9 mouse cellular contexts compared by ENCODE assay signal in the genomic region with DNA sequence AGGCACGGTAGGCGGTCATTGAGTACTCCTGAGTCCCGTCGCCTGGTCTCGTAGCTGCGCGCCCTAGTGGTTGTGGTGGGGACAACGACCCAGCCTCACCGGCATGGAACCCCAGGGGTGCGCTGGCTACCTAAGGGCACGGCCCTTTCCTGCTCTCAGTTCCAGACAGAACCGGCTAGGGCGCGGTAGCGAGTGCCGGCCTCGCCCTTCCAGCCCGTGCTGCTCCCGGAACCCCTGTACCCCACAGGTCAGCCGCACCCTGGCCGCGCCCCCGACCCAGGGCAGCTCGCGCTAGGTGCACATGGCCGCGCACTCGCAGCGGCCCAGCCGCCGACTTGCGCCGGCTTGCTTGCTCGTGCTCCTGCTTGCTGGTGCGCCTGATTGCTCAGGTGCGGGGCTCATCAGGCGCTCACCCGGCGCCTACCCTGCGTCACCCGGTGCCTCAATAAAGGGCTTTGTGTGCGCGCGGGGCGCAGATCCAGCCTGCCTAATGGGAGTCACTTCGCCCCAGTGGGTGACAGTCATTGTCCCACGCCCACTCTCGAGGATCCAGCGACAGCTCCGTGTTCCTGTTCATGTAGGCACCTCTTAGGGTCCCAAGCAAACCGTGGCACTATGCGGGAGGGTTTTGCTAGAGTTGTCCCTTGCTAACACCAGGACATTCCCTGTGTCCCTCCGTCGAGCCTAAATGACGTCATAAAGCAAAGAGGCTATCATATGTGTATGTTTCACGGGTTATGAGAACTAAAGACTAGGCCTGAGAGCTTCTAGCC. TPM values are rescaled to one million over a fixed set of nuclear protein-coding genes. Genes with fewer than 3 reads are reported as not detected.
DNase-seq lines count a peak whose midpoint lies in the region; ATAC-seq lines count a peak whose summit lies in the region.
"Had no signal": no experiment of that assay in that cellular context is flagged by ENCODE, and none has a peak within 500 bp of the region (broad histone marks: within the 10 kb centered on the region; RNA-seq: fewer than 3 reads in every experiment).

1700016H13Rik (minus strand) TSS at position 665 of the 773 bp plus-strand sequence.

- H3K27ac ChIP-seq in limb, embryonic 10.5 days, result peak within 1 kb of the TSS; percentile 85
- peak within 1 kb of the TSS; percentile 82 for H3K27ac ChIP-seq in midbrain, embryonic 10.5 days (replicated peaks)

- peaks cover 12% of the 10 kb centered on the region for H3K27me3 ChIP-seq in limb, embryonic 10.5 days (ENCODE audit: low read depth, poor library complexity, severe bottlenecking)
- H3K27me3 ChIP-seq in midbrain, embryonic 10.5 days (ENCODE audit: low read depth, poor library complexity, severe bottlenecking), result peaks cover 12% of the 10 kb centered on the region

- H3K9me3 ChIP-seq in limb, embryonic 10.5 days (replicated peaks), result no peaks in the 10 kb centered on the region
- H3K9me3 ChIP-seq in midbrain, embryonic 10.5 days (replicated peaks), result no peaks in the 10 kb centered on the region

- peak within 1 kb of the TSS; percentile 64 for H3K4me3 ChIP-seq in limb, embryonic 10.5 days
- H3K4me3 ChIP-seq in midbrain, embryonic 10.5 days, result peak within 1 kb of the TSS; percentile 60

- ATAC-seq in inflammation-experienced regulatory T-cells, adult 6 months, result peak; percentile 84

- peak; percentile 75 to 80 for DNase-seq in adrenal gland, adult 18-20 months (ENCODE audit: low spot score in 2 of 2)
- peak; percentile 83 for DNase-seq in embryo, embryonic 10.5 days (ENCODE audit: low spot score)
- peak; percentile 59 for DNase-seq in gastrocnemius, postnatal 25 days
- DNase-seq in limb, embryonic 10.5 days (ENCODE audit: low spot score), result peak; percentile 85
- peak; percentile 82 for DNase-seq in midbrain, embryonic 10.5 days (ENCODE audit: low spot score)
- DNase-seq in right cerebral cortex, postnatal 4 days, result peak; percentile 65
- DNase-seq in yolk sac, embryonic 10.5 days (ENCODE audit: low spot score), result peak; percentile 56

- 0 out of 2 replicates have a peak, but pooled peaks cover 9% of the 10 kb centered on the region for H3K4me1 ChIP-seq in limb, embryonic 10.5 days
- H3K4me1 ChIP-seq in midbrain, embryonic 10.5 days, result peaks cover 7% of the 10 kb centered on the region

- no peaks in the 10 kb centered on the region for H3K36me3 ChIP-seq in limb, embryonic 10.5 days
- no peaks in the 10 kb centered on the region for H3K36me3 ChIP-seq in midbrain, embryonic 10.5 days

- WGBS in limb, embryonic 10.5 days, result under 1% methylated on average over 56 of the region's 56 CpGs
- under 1% methylated on average over 54 of the region's 56 CpGs for WGBS in midbrain, embryonic 10.5 days

RNA-seq across cellular contexts. Expression of gene 1700016H13Rik, which starts in this region (rescaled TPM):
- total RNA-seq in adrenal gland, adult 18-20 months (2021), result not detected
- under 1 TPM; 0.31 to 0.72 TPM for total RNA-seq in gastrocnemius, postnatal 25 days (2021)
- not detected for polyA plus RNA-seq in inflammation-experienced regulatory T-cells, adult 6 months (2017; shearing (Covaris generic))
- 0.16 and 0.20 TPM in 2 replicates for polyA plus RNA-seq in limb, embryonic 10.5 days (2016; fragmentation: Nextera tagmentation; extraction: Ambion mirVana)
- polyA plus RNA-seq in midbrain, embryonic 10.5 days (2016; fragmentation: Nextera tagmentation; extraction: Ambion mirVana), result 0.21 and 0.27 TPM in 2 replicates
- total RNA-seq: left cerebral cortex, postnatal 10 days had no signal

Comparison
In these comparisons a context has a peak if more than half of its experiments do, and no peak if none do; other contexts are left out.
1. Peak in every context shown above with its lines: DNase-seq, ATAC-seq, H3K4me3 ChIP-seq and H3K27ac ChIP-seq.
2. Peak in DNase-seq in adrenal gland, adult 18-20 months; RNA of the gene not detected or under 1 TPM.
3. Peak in DNase-seq in gastrocnemius, postnatal 25 days; RNA of the gene not detected or under 1 TPM.
4. Peak in ATAC-seq in inflammation-experienced regulatory T-cells, adult 6 months; RNA of the gene not detected or under 1 TPM.
5. Peak in DNase-seq, H3K4me3 ChIP-seq and H3K27ac ChIP-seq in limb, embryonic 10.5 days; RNA of the gene not detected or under 1 TPM.
6. Peak in DNase-seq, H3K4me3 ChIP-seq and H3K27ac ChIP-seq in midbrain, embryonic 10.5 days; RNA of the gene not detected or under 1 TPM.